Mouse (Mus musculus): Measurements from ENCODE around the gene Nme7.

Gene Nme7

GRCm38 (mm10) chr1:164426227-164426626, 122.3 kb downstream of the Nme7 start:
- no peak for ATAC-seq (ENCODE audit: insufficient number of reproducible peaks, low FRiP score, low TSS enrichment)

- no peak for ATAC-seq (ENCODE audit: insufficient number of reproducible peaks, low FRiP score, low TSS enrichment)
These were observed 123.9 kb downstream of the Nme7 start for GRCm38 (mm10) chr1:164427777-164428176.

- ATAC-seq (ENCODE audit: insufficient number of reproducible peaks, low FRiP score, low TSS enrichment), result no peak
These were observed 124.7 kb downstream of the Nme7 start for GRCm38 (mm10) chr1:164428644-164429043.

- no peak for ATAC-seq (ENCODE audit: insufficient number of reproducible peaks, low FRiP score, low TSS enrichment)
These were observed 128.7 kb downstream of the Nme7 start for GRCm38 (mm10) chr1:164432649-164433048.

- ATAC-seq (ENCODE audit: insufficient number of reproducible peaks, low FRiP score, low TSS enrichment), result no peak
These were observed 130.1 kb downstream of the Nme7 start for GRCm38 (mm10) chr1:164434049-164434448.

GRCm38 (mm10) chr1:164436749-164437148, 132.8 kb downstream of the Nme7 start:
- no peak for ATAC-seq (ENCODE audit: insufficient number of reproducible peaks, low FRiP score, low TSS enrichment)

- no peak for ATAC-seq (ENCODE audit: insufficient number of reproducible peaks, low FRiP score, low TSS enrichment)
These were observed 136.3 kb downstream of the Nme7 start for GRCm38 (mm10) chr1:164440230-164440629.

- no peak for ATAC-seq (ENCODE audit: insufficient number of reproducible peaks, low FRiP score, low TSS enrichment)
These were observed 136.9 kb downstream of the Nme7 start for GRCm38 (mm10) chr1:164440708-164441407.

GRCm38 (mm10) chr1:164441408-164441974, 137.6 kb downstream of the Nme7 start:
- no peak for ATAC-seq (ENCODE audit: insufficient number of reproducible peaks, low FRiP score, low TSS enrichment)

- no peak for ATAC-seq (ENCODE audit: insufficient number of reproducible peaks, low FRiP score, low TSS enrichment)
These were observed 141.8 kb downstream of the Nme7 start for GRCm38 (mm10) chr1:164445620-164446162.

GRCm38 (mm10) chr1:164446535-164446934, 142.6 kb downstream of the Nme7 start:
- no peak for ATAC-seq (ENCODE audit: insufficient number of reproducible peaks, low FRiP score, low TSS enrichment)

GRCm38 (mm10) chr1:164447521-164447920, 143.6 kb downstream of the Nme7 start:
- no peak for ATAC-seq (ENCODE audit: insufficient number of reproducible peaks, low FRiP score, low TSS enrichment)

- no peak for ATAC-seq (ENCODE audit: insufficient number of reproducible peaks, low FRiP score, low TSS enrichment)
These were observed 145.7 kb downstream of the Nme7 start for GRCm38 (mm10) chr1:164449626-164450025.

GRCm38 (mm10) chr1:164450231-164450630, 146.3 kb downstream of the Nme7 start:
- no peak for ATAC-seq (ENCODE audit: insufficient number of reproducible peaks, low FRiP score, low TSS enrichment)

GRCm38 (mm10) chr1:164450644-164451043, 146.7 kb downstream of the Nme7 start:
- ATAC-seq (ENCODE audit: insufficient number of reproducible peaks, low FRiP score, low TSS enrichment), result no peak

- ATAC-seq (ENCODE audit: insufficient number of reproducible peaks, low FRiP score, low TSS enrichment), result no peak
These were observed 147.4 kb downstream of the Nme7 start for GRCm38 (mm10) chr1:164451346-164451745.

GRCm38 (mm10) chr1:164452580-164452979, 148.7 kb downstream of the Nme7 start:
- no peak for ATAC-seq (ENCODE audit: insufficient number of reproducible peaks, low FRiP score, low TSS enrichment)

- no peak for ATAC-seq (ENCODE audit: insufficient number of reproducible peaks, low FRiP score, low TSS enrichment)
These were observed 149.2 kb downstream of the Nme7 start for GRCm38 (mm10) chr1:164453146-164453545.

GRCm38 (mm10) chr1:164453739-164454138, 149.8 kb downstream of the Nme7 start:
- no peak for ATAC-seq (ENCODE audit: insufficient number of reproducible peaks, low FRiP score, low TSS enrichment)

GRCm38 (mm10) chr1:164454747-164455400, 151.0 kb downstream of the Nme7 start:
- ATAC-seq (ENCODE audit: insufficient number of reproducible peaks, low FRiP score, low TSS enrichment), result peak; percentile 10; the same call in 1 of the 2 replicates

GRCm38 (mm10) chr1:164455614-164456013, 151.7 kb downstream of the Nme7 start:
- no peak for ATAC-seq (ENCODE audit: insufficient number of reproducible peaks, low FRiP score, low TSS enrichment)

All from cerebellum, adult (tissue).